Mouse (Mus musculus): ENCODE results near the gene Sept6. TPM values are rescaled to one million over a fixed set of nuclear protein-coding genes. Genes with fewer than 3 reads are reported as not detected.

Gene Sept6
- polyA plus RNA-seq, 2 experiments: 3.0 TPM

- H3K9me3 ChIP-seq (ENCODE audit: control insufficient read depth, low read length): no peaks in the 10 kb centered on the region
- DNase-seq (ENCODE audit: low read depth in 3 of 3, low spot score in 3 of 3): no peak
- no peaks in the 10 kb centered on the region for H3K27me3 ChIP-seq (ENCODE audit: control insufficient read depth, insufficient read depth, low read length)
- H3K27ac ChIP-seq: no peak overlapping the region
- H3K4me1 ChIP-seq (replicated peaks; ENCODE audit: control insufficient read depth in 2 of 2, insufficient read depth in 2 of 2, low read length in 1 of 2): 0 out of 4 replicates have a peak, but pooled peaks cover 0 to 2% of the 10 kb centered on the region in 2 experiments
- ATAC-seq (ENCODE audit: insufficient read depth): peak; percentile 54
- WGBS (ENCODE audit: insufficient replicate concordance): 11% methylated on average over 22 of the region's 23 CpGs
- H3K4me3 ChIP-seq (ENCODE audit: insufficient read depth in 1 of 2, low read depth in 2 of 2, low read length in 2 of 2): peak overlapping the region; percentile 54 to 74
- H3K9ac ChIP-seq (replicated peaks): peak overlapping the region; percentile 25
- no peak for TF ChIP-seq CTCF (IDR thresholded peaks at IDR 0.05; ENCODE audit: low read depth)
- no peak for TF ChIP-seq EP300 (IDR thresholded peaks at IDR 0.05; ENCODE audit: low read depth)
- H3K4me2 ChIP-seq (ENCODE audit: low read depth): peak overlapping the region; percentile 61
- no peaks in the 10 kb centered on the region for H3K36me3 ChIP-seq (replicated peaks; ENCODE audit: control insufficient read depth, insufficient read depth, low read depth)
Observed at GRCm38 (mm10) chrX:36988754-36989153, 2.8 kb downstream of the Sept6 start.

- 56% methylated on average over 4 of the region's 4 CpGs for WGBS (ENCODE audit: insufficient replicate concordance)
- Histone ChIP-seq H3K9me3 (ENCODE audit: control insufficient read depth, low read length) (no peaks in the 10 kb centered on the region), H3K4me2 (ENCODE audit: low read depth) (no peak overlapping the region)
Observed at GRCm38 (mm10) chrX:36987851-36988250, 3.7 kb downstream of the Sept6 start.

GRCm38 (mm10) chrX:36985041-36985440 lies 6.6 kb downstream of the Sept6 start:
- Histone ChIP-seq H3K4me3 (ENCODE audit: insufficient read depth in 1 of 2, low read depth in 2 of 2, low read length in 2 of 2) (no peak overlapping the region), H3K4me1 (replicated peaks; ENCODE audit: control insufficient read depth in 2 of 2, insufficient read depth in 2 of 2, low read length in 1 of 2) (peaks cover 0 to 2% of the 10 kb centered on the region in 2 experiments; a peak in 1 of 4 replicates), H3K27me3 (ENCODE audit: control insufficient read depth, insufficient read depth, low read length) (no peaks in the 10 kb centered on the region), H3K36me3 (replicated peaks; ENCODE audit: control insufficient read depth, insufficient read depth, low read depth) (no peaks in the 10 kb centered on the region), H3K9ac (replicated peaks) (no peak overlapping the region), H3K4me2 (ENCODE audit: low read depth) (no peak overlapping the region), H3K27ac (no peak overlapping the region), H3K9me3 (ENCODE audit: control insufficient read depth, low read length) (no peaks in the 10 kb centered on the region)
- TF ChIP-seq CTCF (IDR thresholded peaks at IDR 0.05; ENCODE audit: low read depth) (no peak), EP300 (IDR thresholded peaks at IDR 0.05; ENCODE audit: low read depth) (no peak)
- ATAC-seq (ENCODE audit: insufficient read depth) (no peak), DNase-seq (ENCODE audit: low read depth in 3 of 3, low spot score in 3 of 3) (no peak)
- 54% methylated on average over 3 of the region's 3 CpGs for WGBS (ENCODE audit: insufficient replicate concordance)

More at GRCm38 (mm10) chrX:36987851-36988250, 3.7 kb downstream of the Sept6 start:
- Histone ChIP-seq H3K36me3 (replicated peaks; ENCODE audit: control insufficient read depth, insufficient read depth, low read depth) (no peaks in the 10 kb centered on the region), H3K9ac (replicated peaks) (no peak overlapping the region), H3K4me1 (replicated peaks; ENCODE audit: control insufficient read depth in 2 of 2, insufficient read depth in 2 of 2, low read length in 1 of 2) (0 out of 4 replicates have a peak, but pooled peaks cover 0 to 2% of the 10 kb centered on the region in 2 experiments), H3K27me3 (ENCODE audit: control insufficient read depth, insufficient read depth, low read length) (no peaks in the 10 kb centered on the region), H3K4me3 (ENCODE audit: insufficient read depth in 1 of 2, low read depth in 2 of 2, low read length in 2 of 2) (no peak overlapping the region), H3K27ac (no peak overlapping the region)
- TF ChIP-seq EP300 (IDR thresholded peaks at IDR 0.05; ENCODE audit: low read depth): no peak
- TF ChIP-seq CTCF (IDR thresholded peaks at IDR 0.05; ENCODE audit: low read depth): no peak
- no peak for ATAC-seq (ENCODE audit: insufficient read depth)
- DNase-seq (ENCODE audit: low read depth in 3 of 3, low spot score in 3 of 3): no peak

GRCm38 (mm10) chrX:36983654-36984311 lies 7.8 kb downstream of the Sept6 start:
- H3K36me3 ChIP-seq (replicated peaks; ENCODE audit: control insufficient read depth, insufficient read depth, low read depth): no peaks in the 10 kb centered on the region
- no peak overlapping the region for H3K4me3 ChIP-seq (ENCODE audit: insufficient read depth in 1 of 2, low read depth in 2 of 2, low read length in 2 of 2)
- no peak overlapping the region for H3K4me2 ChIP-seq (ENCODE audit: low read depth)
- H3K27me3 ChIP-seq (ENCODE audit: control insufficient read depth, insufficient read depth, low read length): no peaks in the 10 kb centered on the region
- DNase-seq (ENCODE audit: low read depth in 3 of 3, low spot score in 3 of 3) (no peak), ATAC-seq (ENCODE audit: insufficient read depth) (no peak)
- no peaks in the 10 kb centered on the region for H3K9me3 ChIP-seq (ENCODE audit: control insufficient read depth, low read length)
- no peak overlapping the region for H3K9ac ChIP-seq (replicated peaks)
- H3K27ac ChIP-seq: no peak overlapping the region
- TF ChIP-seq EP300 (IDR thresholded peaks at IDR 0.05; ENCODE audit: low read depth): no peak
- TF ChIP-seq CTCF (IDR thresholded peaks at IDR 0.05; ENCODE audit: low read depth): no peak
- 43% methylated on average over 11 of the region's 11 CpGs for WGBS (ENCODE audit: insufficient replicate concordance)
- H3K4me1 ChIP-seq (replicated peaks; ENCODE audit: control insufficient read depth in 2 of 2, insufficient read depth in 2 of 2, low read length in 1 of 2): peaks cover 0 to 2% of the 10 kb centered on the region in 2 experiments; a peak in 1 of 4 replicates

GRCm38 (mm10) chrX:36982892-36983653 lies 8.5 kb downstream of the Sept6 start:
- 52% methylated on average over 8 of the region's 8 CpGs for WGBS (ENCODE audit: insufficient replicate concordance)
- no peak overlapping the region for H3K9ac ChIP-seq (replicated peaks)
- no peak overlapping the region for H3K27ac ChIP-seq
- H3K36me3 ChIP-seq (replicated peaks; ENCODE audit: control insufficient read depth, insufficient read depth, low read depth): no peaks in the 10 kb centered on the region
- DNase-seq (ENCODE audit: low read depth in 3 of 3, low spot score in 3 of 3) (no peak), ATAC-seq (ENCODE audit: insufficient read depth) (no peak)
- no peaks in the 10 kb centered on the region for H3K27me3 ChIP-seq (ENCODE audit: control insufficient read depth, insufficient read depth, low read length)
- TF ChIP-seq CTCF (IDR thresholded peaks at IDR 0.05; ENCODE audit: low read depth) (no peak), EP300 (IDR thresholded peaks at IDR 0.05; ENCODE audit: low read depth) (no peak)
- no peaks in the 10 kb centered on the region for H3K9me3 ChIP-seq (ENCODE audit: control insufficient read depth, low read length)
- H3K4me2 ChIP-seq (ENCODE audit: low read depth): no peak overlapping the region
- H3K4me1 ChIP-seq (replicated peaks; ENCODE audit: control insufficient read depth in 2 of 2, insufficient read depth in 2 of 2, low read length in 1 of 2): no peaks in the 10 kb centered on the region; a peak in 1 of 4 replicates
- H3K4me3 ChIP-seq (ENCODE audit: insufficient read depth in 1 of 2, low read depth in 2 of 2, low read length in 2 of 2): no peak overlapping the region
